Mouse (Mus musculus) heart, adult 2 months (tissue): ENCODE results near the gene Nck1.

ENCODE experiments used
- CTCF ChIP-seq: fragments of 200-600 bp; IDR thresholded peaks from 2 replicates; pipeline ENCODE4 v1.8.1; 2022; ENCODE audit warnings: antibody characterized with exemption, mild to moderate bottlenecking, moderate library complexity
- POLR2A ChIP-seq: fragments of 200-500 bp; IDR thresholded peaks from 2 replicates; pipeline ENCODE4 v1.6.1; 2011; ENCODE audit warnings: mild to moderate bottlenecking, low read depth, low read length, control low read depth; ENCODE audit not compliant: insufficient read depth

GRCm38 (mm10) chr9:100457971-100458681 lies 87.8 kb downstream of the Nck1 start:
- no peak for TF ChIP-seq POLR2A
- TF ChIP-seq CTCF, result no peak
